Mouse (Mus musculus) cerebellum, adult 9-10 months (tissue): Measurements from ENCODE around the gene Acoxl.

Source experiments
- DNase-seq: peaks from one replicate; pipeline ENCODE4 v3.0.0; 2022

Gene Acoxl

DNA sequence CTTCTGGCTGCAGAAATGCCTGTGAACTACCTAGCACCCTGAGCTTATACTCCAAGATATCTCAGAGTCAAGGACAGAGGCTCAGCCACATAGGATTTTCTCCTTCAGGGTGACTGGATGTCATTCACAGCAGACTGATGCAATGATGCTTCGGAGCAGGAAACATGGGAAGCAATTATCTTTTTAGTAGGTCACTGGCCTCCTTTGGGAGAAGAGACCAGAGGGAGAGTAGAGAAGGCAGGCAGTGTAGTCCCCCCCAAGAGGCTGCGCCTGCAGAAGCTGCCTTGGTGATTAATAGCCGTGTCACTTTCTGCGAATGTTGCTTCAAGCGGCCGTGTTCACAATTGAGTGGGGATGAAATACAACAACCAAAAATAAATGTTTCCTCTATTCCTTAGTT is 121.9 kb downstream of the Acoxl start:
- peak; percentile 9 for DNase-seq

DNA sequence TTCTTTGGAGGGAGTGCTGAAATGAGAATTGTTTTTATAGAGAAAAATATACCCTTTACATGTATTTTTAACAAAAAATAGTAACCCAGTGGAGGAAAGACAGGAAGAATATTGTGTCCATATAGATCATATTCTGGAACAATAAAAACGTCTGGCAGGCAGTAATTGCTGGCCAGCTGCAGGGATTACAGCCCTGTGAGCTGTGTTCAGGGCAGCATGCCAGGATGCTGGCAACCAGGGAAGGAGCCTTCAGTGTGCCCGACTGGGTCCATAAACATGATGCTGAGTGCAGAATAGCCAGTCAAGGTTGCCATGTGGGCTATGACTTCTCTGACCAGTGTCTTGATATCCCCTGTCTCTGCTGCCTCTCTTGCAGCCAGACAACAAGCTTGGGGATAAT is 122.5 kb downstream of the Acoxl start:
- peak; percentile 11 for DNase-seq

DNA sequence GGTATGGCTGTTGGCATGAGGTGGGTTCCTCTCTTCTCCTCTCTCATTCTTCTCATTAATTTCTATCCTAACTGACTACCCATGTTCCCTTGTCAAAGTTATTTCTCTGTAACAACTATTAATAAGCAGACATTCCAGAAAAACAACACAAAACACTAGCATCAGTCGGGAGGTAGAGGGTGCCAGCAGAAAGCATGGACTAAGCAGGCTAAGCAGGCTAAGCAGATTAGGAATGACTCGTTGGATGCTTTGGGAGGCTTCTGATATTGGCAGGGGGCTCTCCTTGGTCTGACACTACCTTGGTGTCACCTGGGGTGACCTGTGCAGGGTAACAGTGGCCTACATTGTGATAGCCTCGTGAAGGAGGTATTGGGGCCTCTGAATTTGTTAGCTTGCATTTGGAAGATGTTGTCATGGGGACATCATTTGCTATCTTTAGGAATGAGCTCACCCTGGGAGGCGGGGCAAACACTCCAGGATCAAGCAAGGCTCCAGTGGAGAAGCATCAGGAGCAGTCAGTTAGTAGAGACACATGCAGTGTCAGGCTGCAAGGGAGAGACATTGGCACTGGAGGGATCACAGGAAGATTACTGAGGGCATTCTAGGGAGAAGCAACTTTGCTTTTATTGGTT is 123.2 kb downstream of the Acoxl start:
- peak; percentile 7 for DNase-seq

DNA sequence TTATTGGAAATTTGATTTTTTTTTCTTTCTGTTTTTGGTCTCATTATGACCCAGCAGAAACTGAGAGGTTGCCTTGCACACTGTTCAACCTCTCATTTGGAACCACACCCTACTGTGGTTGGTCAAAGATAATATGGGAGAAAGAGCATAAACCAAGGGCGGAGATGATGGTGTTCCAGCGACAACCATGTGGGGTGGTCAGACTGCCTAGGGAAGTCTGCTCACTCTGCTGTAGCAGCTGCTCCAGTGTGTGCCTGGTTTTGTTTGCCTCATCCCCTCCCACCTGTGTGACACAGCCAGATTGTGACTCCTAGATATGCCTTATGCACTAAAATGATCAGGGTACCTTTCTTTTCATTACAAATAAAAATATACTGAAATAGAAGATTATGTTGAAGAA is 130.3 kb downstream of the Acoxl start:
- DNase-seq: no peak

DNA sequence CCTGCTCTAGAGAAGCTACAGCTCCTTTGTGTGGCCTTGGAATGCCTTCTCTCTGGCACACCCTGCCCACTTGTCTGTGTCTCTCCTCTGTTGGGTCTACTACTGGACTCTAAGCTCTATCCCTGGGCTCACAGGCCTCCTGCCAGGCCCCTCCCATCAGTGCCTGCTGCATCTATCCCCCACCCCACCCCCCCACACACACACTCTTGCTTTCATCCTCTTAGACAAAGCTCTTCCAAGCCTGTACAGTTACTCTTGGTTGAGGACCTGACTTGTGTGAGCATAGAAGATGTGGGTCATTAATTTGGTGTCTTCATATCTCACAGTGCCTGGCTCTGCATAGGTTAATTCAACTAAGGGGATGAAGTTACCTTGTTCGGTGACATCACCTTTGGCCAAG is 137.6 kb downstream of the Acoxl start:
- DNase-seq: no peak

DNA sequence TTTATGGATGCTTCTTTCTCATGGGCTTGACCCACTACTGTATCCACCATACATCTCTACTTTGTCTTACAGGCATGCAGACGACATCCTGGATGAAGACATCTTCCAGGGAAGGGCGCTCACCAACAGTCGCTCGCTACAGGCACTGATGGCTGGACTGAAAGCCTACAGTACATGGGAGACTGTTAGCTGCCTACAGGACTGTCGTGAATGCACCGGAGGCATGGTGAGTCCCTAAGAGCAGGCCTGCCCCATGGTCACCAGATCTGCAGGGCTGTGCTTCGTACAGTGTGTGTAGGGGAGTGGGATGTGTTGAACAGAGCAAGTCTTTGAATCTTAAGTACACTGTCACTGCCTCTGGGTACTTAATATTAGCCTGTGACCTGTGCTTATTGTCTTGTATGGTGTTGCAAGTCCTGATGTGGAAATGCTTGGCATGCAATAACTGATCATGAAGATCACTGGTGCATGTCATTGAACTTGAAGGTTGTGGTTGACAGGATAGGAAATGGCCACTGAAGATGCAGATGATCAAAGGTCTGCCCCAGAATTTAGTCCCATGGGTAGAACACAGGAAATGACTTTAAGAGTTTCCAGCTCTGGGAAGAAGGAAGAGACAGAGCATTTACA is 140.0 kb downstream of the Acoxl start:
- DNase-seq: no peak

DNA sequence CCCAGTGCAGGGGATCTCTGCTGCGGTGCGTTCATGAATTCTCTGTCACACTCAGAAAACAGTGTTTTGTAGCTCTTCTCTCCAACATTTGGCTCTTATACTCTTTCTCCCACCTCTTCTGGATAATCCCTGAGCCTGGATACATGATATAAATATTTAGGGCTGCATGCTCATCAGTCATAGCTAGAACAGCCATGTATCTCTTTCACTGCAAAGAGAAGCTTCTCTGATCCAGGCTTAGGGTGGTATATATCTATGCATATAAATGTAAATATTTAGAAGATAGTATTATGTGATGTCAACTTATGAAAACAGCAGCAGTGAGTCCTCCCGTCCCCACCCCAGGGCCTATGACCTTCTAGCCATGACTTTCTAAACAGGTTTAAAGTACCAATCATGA is 143.9 kb downstream of the Acoxl start:
- no peak for DNase-seq

DNA sequence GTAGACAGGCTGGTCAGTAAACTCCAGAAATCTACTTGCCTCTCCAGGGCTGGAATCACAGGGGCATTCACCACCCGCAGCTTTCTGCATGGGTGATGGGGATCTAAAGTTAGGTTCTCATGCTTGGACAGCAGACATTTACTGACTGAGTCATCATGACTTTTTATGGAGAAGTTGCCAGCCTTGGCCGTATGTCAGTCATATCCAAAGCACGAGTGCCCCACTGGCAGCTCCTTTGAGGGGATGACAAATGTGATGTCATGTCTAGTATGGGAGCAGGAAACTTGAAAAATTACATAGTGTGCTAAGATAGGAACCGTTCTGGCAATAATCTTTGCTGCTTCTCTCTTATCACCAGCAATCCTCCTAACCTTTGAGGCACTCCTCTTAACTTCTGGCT is 144.6 kb downstream of the Acoxl start:
- DNase-seq: no peak

DNA sequence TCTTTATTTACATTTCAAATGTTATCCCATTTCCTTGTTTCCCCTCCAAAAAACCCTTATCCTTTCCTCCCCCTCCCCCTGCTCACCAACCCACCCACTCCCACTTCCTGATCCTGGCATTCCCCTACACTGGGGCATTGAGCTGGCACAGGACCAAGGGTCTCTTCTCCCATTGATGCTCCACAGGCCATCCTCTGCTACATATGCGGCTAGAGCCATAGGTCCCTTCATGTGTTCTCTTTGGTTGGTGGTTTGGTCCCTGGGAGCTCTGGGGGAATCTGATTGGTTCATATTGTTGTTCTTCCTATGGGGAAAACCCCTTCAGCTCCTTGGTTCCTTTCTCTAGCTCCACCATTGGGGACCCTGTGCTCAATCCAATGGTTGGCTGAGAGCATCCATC is 145.3 kb downstream of the Acoxl start:
- DNase-seq: no peak

DNA sequence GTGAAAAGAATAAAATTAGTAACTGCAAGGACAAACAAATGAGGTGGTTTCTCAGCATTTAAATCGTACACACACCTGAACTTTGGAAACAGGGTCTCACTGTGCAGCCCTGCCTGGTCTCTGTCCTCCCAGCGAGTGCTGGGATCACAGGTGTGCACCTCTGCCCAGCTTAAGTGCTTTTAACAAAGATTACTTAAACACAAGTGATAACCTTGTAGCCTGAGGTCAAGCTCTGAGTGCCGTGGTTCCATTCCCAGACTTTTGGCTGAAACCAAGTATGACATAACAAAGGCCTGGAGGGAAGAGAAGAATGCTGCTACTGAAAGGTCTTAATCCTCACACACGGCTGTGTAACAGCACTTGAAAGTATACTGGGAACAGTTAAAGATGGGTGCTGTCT is 149.0 kb downstream of the Acoxl start:
- DNase-seq: no peak

DNA sequence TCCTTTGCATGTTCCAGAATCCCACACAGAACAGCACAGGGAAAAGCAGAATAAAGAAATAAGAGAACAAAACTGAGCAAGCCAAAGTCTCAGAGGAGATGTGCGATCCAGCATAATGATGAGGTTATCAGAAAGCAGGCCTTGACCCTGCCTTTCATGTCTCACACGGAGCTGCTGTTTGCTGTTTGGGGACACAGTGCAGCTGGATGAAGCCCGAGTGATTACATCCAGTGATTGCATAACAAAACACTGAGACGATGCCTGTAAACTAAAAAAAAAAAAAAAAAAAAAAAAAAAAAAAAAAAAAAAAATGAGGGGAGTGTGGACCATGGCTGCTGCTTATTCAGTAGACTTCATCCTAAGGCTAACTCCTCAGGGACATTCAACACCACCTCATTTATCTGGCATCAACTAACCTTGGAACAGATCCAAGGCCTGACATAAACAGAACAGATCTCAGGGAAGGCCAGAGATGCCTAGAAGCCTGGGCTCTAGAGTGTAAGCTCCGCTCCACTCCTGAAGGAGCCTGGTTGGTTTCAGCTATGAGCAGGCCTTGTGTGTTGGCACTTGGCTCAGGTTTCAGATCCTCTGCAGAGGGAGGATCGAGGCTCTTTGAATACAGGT is 152.3 kb downstream of the Acoxl start:
- no peak for DNase-seq

DNA sequence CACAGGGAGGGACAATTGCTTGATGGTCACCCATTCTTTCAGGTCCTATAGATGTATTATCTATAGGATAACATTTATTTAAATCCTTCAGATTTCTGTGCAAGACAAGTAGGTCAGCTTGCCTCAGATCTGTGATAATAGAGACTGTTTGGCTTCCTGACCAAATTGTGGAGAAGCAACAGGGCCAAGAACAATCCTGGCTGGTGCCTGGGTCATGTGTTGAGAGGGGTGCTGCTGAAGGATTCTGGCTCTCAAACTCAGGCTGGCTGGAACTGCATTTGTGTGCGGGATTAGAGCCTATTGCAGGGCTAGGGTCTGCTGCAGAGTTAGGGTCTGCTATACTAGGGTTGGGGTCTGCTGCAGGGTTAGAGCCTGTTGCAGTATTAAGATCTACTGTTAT is 153.0 kb downstream of the Acoxl start:
- DNase-seq: no peak

DNA sequence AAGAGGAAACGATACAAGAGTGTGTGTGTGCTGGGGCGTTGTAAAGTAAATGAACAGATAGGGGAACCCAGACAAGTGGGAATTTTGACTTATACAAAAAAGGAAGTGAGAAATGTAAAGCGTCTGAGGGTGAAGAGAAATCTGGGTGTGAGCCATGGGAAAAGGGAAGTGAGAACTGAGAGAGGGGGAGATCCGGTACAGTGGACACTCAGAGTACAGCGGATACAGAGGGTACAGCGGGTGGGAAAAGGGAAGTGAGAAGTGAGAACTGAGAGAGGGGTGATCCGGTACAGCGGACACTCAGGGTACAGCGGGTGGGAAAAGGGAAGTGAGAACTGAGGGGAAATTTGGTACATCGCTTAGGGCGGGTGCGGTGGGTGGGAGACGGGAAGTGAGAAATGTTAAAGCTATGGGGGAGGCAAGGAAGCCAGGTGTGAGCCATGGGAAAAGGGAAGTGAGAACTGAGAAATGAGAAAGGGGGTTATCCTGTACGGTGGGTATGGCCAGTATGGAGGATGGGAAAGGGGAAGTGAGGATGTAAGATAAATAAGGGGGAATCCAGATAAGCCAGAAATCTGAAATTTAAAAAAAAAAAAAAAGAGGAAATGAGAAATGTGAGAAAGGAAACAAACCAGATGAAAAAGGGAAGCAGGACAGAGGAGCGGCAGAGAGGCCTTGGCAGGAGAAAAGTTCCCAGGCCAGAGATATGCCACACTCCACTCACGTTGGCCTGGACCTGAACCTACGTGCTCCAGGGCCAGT is 170.2 kb downstream of the Acoxl start:
- no peak for DNase-seq

DNA sequence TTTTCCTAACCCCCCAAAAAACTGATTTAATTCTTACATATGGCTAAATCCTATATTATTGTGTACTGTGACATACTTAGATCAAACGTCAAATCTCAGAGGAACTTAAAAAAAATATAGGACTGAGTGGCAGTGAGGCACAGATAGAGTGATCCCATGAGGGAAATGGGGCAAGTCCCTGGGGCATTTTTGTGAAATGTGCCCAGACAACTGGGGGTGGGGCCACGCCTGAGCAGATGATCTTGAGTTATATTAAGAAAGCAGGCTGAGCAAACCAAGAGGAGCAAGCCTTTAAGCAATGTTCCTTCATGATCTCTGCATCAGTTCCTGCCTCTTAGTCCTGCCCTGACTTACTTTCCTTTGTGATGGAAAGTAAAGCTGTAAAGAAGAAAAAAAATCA is 175.9 kb downstream of the Acoxl start:
- DNase-seq: no peak

DNA sequence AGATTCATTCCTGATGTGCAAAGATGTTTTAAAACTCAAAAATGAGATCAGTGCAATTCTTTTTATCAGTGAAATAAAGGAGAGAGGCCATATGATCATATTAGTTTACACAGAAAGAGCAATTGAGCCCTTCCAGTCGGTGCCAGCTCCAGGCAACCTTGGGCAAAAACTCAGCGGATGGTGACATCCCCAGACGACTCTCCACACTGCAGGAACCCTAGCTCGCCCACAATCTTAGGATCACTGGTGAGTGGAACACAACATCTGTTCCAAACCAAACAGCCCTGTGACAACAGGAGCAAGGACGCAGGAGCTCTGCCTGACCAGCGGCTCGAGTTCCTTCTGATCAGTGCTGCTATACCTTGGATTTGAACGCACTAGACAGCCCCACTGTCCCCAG is 176.9 kb downstream of the Acoxl start:
- no peak for DNase-seq

DNA sequence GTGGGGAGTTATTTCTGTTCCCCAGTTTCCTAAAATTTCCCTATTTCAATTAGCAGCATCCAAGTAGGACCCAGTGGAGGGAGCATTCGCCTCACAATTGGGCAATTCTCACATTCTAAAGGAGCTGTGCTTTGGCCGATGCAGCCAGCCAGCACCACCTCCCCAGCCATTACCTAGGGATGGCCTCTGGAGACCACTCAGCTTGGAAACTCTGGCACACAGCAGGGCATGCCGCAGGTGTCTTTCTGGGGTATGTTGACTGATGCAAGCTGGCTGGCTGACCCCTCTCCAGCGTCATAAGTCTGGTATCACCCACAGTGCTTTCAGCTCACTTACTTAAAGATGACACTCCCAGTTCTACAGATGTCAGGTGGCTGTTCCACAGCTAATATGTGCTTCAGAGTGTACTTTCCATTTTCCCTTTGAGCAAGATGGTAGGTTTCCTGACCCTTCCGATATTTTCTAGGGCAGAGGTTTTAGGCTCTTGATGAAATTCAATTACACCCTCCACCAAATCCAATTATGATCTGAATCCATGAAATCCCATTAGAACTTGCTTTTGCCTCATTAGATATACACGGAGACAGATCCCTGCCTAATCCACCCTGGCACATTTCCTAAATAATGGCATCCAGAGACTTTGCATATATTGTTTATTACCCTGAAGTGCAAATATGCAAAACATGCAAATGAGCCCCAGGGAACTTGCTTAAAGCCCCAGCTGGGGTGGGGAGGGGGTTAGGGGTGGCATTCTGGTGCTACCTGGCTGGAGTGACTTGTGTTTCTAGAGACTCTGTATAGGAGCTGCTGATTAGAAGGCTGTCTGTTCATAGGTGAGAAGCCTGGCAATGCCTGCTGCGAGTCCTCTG is 181.6 kb downstream of the Acoxl start:
- no peak for DNase-seq

DNA sequence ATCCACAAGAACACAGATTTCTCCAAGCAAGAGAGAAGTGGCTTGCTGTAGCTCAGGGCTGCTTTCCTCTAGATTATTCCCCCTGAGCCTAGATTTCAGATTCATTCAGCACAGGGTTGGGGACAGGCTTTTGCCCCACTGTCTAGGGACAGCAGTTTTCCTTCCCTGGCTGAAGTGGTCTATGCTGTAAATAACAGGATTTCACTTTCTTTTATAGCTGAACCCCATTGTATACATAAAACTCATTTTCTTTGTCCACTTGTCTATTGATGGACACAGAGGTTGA is 182.2 kb downstream of the Acoxl start:
- DNase-seq: no peak

DNA sequence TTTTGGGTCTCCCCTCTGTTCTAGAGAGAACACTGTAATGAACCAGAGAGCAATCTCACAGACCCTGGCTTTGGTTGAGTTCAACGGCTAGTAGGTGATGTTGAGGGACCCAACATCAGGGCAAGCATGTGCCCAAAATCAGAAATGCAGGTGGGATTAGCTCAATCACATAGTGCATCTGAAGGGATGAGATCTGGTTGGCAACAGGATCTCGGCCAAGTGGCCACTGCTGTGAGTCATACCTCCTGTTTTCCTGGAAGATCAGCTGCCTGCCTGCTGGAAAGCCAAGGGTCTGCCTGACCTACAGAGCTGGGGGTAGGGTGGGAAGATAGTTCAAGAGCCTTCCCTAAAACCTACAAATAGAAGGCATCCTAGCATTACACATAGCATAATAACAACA is 185.2 kb downstream of the Acoxl start:
- no peak for DNase-seq

DNA sequence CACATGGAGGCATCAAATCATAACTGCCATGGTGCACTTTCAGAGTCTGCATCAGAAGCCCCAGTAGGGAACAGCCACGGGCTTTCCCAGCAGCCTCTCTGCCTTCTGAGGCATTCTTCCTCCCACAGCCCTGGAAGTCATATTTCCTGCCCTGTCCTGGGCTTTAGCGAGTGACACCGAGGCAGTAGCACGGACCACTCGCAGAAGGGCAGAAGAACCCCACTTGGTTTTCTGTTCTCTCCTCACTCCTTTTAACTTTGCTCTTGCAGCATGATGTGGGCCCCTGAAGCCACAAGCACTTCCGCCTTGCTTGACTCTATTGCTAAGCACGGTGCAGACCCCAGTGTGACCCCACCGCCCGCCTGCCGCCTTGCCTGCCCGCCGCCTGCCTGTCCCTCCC is 189.0 kb downstream of the Acoxl start:
- DNase-seq: no peak

DNA sequence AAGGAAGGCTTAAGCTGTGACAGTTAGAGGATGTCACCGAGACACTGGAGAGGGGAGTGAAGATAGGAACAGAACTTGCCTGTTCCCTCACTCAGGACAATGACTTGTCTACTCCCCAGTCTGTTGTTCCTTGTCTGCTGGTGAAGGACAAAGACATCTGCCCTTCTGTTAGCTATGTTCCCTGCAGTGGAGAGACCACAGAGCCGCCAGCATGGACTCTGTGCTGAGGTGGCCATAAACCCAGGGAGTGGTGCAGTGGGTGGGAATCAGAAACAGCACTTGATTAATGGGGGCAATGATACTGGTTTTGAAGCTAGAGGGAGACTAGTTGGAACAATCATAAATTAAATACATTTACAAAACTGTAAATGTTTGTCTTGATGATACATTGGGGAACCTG is 191.3 kb downstream of the Acoxl start:
- no peak for DNase-seq

DNA sequence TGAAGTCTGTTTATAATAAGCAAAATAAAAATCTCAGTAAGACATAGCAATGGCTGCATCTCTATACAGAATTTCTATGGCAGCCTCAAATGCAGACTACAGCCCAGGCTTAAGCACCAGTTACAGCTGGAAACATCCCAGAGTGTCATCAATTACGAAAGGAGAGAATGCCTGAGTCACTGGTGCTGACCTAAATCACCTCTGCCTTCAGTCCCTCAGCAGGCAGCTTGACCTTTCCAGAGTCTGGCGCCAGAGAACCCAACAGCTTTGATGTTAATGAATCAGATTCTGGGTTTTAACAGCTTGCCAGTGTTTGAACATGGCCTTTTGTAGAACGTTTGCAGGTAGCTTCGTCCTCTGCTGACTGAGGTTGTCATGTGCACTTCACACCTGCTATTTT is 193.4 kb downstream of the Acoxl start:
- DNase-seq: no peak

DNA sequence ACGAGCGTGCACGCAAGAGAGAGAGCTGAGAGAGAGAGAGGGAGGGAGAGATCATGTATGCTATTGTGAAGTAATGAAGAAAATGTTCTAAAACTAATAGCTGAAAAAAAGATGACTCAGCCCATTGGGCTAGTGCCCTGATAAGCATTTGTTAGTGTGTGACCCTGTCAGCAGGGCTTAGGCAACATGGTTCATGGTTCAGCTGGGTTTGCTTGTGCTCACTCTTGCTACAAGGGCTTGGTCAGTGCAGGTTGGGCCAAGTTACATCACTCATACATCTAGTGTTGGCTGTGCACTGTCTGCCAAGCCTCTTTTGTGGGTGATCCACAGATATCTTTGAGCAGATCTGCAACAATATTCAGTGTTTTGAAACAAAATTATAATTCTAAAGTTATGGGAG is 194.8 kb downstream of the Acoxl start:
- DNase-seq: no peak

DNA sequence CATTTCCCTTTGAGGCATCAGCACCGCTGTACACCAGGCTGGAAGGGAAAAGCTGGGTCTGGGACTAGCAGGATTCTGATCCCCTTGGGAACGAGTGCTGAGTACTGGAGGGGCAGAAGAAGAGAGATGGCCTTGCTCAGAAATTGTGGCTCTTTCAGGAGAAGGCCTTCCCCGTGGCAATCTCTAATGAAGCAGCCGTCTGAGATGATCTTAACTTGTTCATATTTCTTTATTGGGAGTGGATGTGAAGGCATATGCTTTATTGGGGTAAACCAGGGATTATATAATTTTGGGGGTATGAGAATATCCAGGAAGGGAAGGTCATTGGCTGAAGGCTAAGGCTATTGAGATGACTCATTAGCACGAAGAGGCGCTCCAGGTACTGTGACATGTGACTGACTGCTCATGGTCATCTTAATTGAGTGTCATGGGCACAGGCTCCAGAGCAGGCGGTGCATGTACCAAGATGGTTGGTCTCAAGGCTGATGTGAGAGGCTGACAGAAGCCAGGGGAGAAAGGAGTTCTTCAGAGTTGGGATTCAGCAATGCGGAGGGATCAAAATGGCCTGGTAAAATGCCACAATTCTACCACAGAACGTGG is 195.5 kb downstream of the Acoxl start:
- no peak for DNase-seq
